Mouse (Mus musculus) midbrain, embryonic 14.5 days (tissue): ENCODE results near the gene Inpp4b. TPM values are rescaled to one million over a fixed set of nuclear protein-coding genes. Genes with fewer than 3 reads are reported as not detected.
A peak's percentile ranks its signal among the peaks of the same experiment; 100 is the strongest.

Experiments
- ATAC-seq: fragments of 200-750 bp; cut with Nextera tagmentation; 2 replicates; pipeline ENCODE4 v1.8.0; 2017; ENCODE audit warnings: moderate number of reproducible peaks, moderate library complexity; ENCODE audit not compliant: low FRiP score, low TSS enrichment
- DNase-seq: peaks from one replicate; pipeline ENCODE4 v3.0.0-alpha.2; 2015
- H3K27ac ChIP-seq: fragments of 300-500 bp; sonication (generic); replicated peaks from 2 replicates; pipeline ENCODE4 v1.5.1; 2014; ENCODE audit warnings: mild to moderate bottlenecking, low read depth, low read length, moderate library complexity
- H3K27me3 ChIP-seq: fragments of 300-500 bp; sonication (generic); 2 replicates; pipeline ENCODE4 v1.6.1; 2014; ENCODE audit warnings: low read length, control low read depth, mixed read lengths; ENCODE audit not compliant: control insufficient read depth, insufficient read depth
- H3K36me3 ChIP-seq: fragments of 300-500 bp; sonication (generic); 2 replicates; pipeline ENCODE4 v1.6.1; 2014; ENCODE audit warnings: low read length, control low read depth; ENCODE audit not compliant: control insufficient read depth, insufficient read depth
- H3K4me1 ChIP-seq: fragments of 300-500 bp; sonication (generic); 2 replicates; pipeline ENCODE4 v1.6.1; 2014; ENCODE audit warnings: mild to moderate bottlenecking, antibody characterized with exemption, low read length, control low read depth; ENCODE audit not compliant: control insufficient read depth, insufficient read depth
- H3K4me2 ChIP-seq: fragments of 300-500 bp; sonication (generic); 2 replicates; pipeline ENCODE4 v1.6.1; 2014; ENCODE audit warnings: mild to moderate bottlenecking, low read length, moderate library complexity
- H3K4me3 ChIP-seq: fragments of 300-500 bp; sonication (generic); replicated peaks from 2 replicates; pipeline ENCODE4 v1.5.1; 2014; ENCODE audit warnings: low read depth, low read length
- H3K9ac ChIP-seq: fragments of 300-500 bp; sonication (generic); replicated peaks from 2 replicates; pipeline ENCODE4 v1.6.1; 2014; ENCODE audit warnings: mild to moderate bottlenecking, low read length, moderate library complexity
- H3K9me3 ChIP-seq: fragments of 300-500 bp; sonication (generic); 2 replicates; pipeline ENCODE4 v1.6.1; 2016; ENCODE audit warnings: low read length, control low read depth, mixed read lengths; ENCODE audit not compliant: control insufficient read depth
- WGBS: fragments of 180-500 bp; shearing (Covaris S2); extraction: QIAGEN DNeasy Blood & Tissue Kit; methylation state at CpG from one replicate; pipeline ENCODE4 v1.1.7; 2014; 5-methylcytosine and 5-hydroxymethylcytosine counted together
- polyA plus RNA-seq: library from polyadenylated mRNA; unstranded; fragments of >200 nt; fragmentation: Nextera tagmentation; extraction: Ambion mirVana; gene quantifications from 2 replicates; pipeline ENCODE4 v1.2.1, GENCODE M21; 2014

Gene Inpp4b
- polyA plus RNA-seq, 1 experiment from 2014 or later: 8.1 TPM

- H3K36me3 ChIP-seq: no peaks in the 10 kb centered on the region
- 90% methylated on average over 6 of the region's 6 CpGs for WGBS
- no peak overlapping the region for H3K27ac ChIP-seq
- H3K27me3 ChIP-seq: no peaks in the 10 kb centered on the region
- no peak overlapping the region for H3K4me2 ChIP-seq
- ATAC-seq (no peak), DNase-seq (no peak)
- H3K9ac ChIP-seq: no peak overlapping the region
- no peaks in the 10 kb centered on the region for H3K4me1 ChIP-seq
- H3K9me3 ChIP-seq: no peaks in the 10 kb centered on the region
- H3K4me3 ChIP-seq: no peak overlapping the region
These were observed 15.8 kb downstream of the Inpp4b start for GRCm38 (mm10) chr8:81358108-81358507.

DNA sequence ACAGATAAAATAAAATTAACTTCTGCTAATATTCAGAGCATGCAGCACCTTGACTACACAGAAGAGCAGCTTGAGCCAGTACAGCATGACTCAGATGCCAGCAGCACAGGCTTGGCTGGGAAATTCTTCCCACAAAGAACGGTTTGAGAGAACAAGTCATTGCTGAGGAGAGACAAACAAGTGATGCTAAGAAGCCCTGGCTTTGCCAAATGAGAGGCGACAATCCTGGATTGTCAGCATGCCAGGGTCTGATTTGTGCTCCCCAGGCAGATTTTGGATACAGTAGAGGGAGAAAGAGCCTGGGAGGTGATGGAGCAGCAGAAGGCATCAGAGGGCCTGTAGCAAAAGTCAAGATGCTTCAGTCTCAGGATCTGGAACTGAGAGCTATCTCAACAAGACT lies 18.2 kb downstream of the Inpp4b start:
- Histone ChIP-seq H3K27me3 (no peaks in the 10 kb centered on the region), H3K36me3 (no peaks in the 10 kb centered on the region), H3K4me1 (no peaks in the 10 kb centered on the region), H3K4me2 (no peak overlapping the region), H3K9ac (no peak overlapping the region), H3K4me3 (no peak overlapping the region), H3K27ac (no peak overlapping the region), H3K9me3 (no peaks in the 10 kb centered on the region)
- ATAC-seq: no peak
- peak; percentile 12 for DNase-seq
- 73% methylated on average over 2 of the region's 2 CpGs for WGBS

DNA sequence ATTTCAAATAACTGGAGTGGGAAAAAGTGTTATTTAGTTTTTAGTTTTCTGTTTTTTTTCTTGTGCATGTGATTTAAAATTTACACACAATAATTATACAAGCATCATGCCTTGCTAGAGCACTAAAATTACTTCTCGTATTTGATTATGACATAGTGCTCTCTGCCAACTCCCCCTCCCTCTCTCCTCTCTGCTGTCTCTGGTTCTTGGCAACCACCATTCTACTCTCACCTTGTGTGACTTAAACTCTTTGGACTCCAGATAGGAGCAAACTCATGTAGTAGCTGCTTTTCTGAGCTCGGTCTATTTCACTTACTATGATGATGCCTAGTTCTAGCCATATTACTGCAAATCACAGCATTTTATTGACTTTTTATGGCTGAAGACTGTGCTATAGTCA lies 18.8 kb downstream of the Inpp4b start:
- Histone ChIP-seq H3K9ac (no peak overlapping the region), H3K27ac (no peak overlapping the region), H3K4me3 (no peak overlapping the region), H3K4me1 (no peaks in the 10 kb centered on the region), H3K36me3 (no peaks in the 10 kb centered on the region), H3K4me2 (no peak overlapping the region), H3K9me3 (no peaks in the 10 kb centered on the region), H3K27me3 (no peaks in the 10 kb centered on the region)
- WGBS: 93% methylated on average over 2 of the region's 2 CpGs
- no peak for DNase-seq
- no peak for ATAC-seq

DNA sequence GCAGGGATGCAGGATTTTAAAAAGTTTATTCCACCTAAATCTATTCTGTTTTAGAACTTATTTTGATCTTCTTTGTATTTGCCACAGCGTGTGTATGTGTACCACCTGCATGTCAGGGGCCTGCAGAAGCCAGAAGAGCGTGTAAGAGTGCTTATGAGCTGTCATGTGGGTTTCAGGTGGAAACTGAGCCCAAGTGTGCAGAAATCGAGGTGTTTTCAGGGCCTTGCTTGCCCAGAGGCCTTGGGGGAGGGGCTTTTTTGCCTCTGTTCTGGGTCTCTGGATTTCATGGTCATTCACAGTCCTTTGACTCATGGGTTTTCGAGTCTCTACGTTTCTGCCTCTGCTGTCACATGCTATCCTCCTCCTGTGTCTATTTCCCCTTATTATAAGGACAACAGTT lies 28.3 kb downstream of the Inpp4b start:
- DNase-seq (no peak), ATAC-seq (no peak)
- 68% methylated on average over 5 of the region's 5 CpGs for WGBS
- Histone ChIP-seq H3K4me3 (no peak overlapping the region), H3K4me1 (no peaks in the 10 kb centered on the region), H3K4me2 (no peak overlapping the region), H3K9ac (no peak overlapping the region), H3K27me3 (no peaks in the 10 kb centered on the region), H3K27ac (no peak overlapping the region), H3K9me3 (no peaks in the 10 kb centered on the region), H3K36me3 (no peaks in the 10 kb centered on the region)

DNA sequence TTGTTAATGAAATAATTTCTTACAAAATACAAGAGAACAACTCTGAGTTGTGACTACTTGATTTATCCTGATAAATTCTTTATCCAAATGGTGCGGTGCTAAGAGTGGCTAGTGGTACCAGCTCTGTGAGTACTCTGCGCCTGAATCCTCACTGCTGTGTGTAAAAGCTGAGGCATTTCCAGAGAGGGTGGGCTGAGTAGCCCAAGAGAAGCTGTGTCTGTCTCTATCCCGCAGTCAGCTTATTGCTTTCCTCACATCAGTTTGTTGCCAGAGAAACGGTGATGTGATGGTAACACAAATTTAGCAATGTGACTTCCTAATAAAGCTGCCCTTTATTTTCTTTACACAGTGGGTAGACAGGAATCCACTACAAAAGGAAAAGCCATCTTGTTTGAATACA lies 29.5 kb downstream of the Inpp4b start:
- Histone ChIP-seq H3K4me3 (no peak overlapping the region), H3K9ac (no peak overlapping the region), H3K27ac (no peak overlapping the region), H3K36me3 (no peaks in the 10 kb centered on the region), H3K4me2 (no peak overlapping the region), H3K4me1 (no peaks in the 10 kb centered on the region), H3K9me3 (no peaks in the 10 kb centered on the region), H3K27me3 (no peaks in the 10 kb centered on the region)
- WGBS: 57% methylated on average over 4 of the region's 4 CpGs
- ATAC-seq (no peak), DNase-seq (no peak)

- H3K4me3 ChIP-seq: no peak overlapping the region
- no peak overlapping the region for H3K27ac ChIP-seq
- no peaks in the 10 kb centered on the region for H3K9me3 ChIP-seq
- ATAC-seq: no peak
- no peak overlapping the region for H3K4me2 ChIP-seq
- H3K4me1 ChIP-seq: no peaks in the 10 kb centered on the region
- no peaks in the 10 kb centered on the region for H3K27me3 ChIP-seq
- H3K36me3 ChIP-seq: no peaks in the 10 kb centered on the region
- WGBS: 89% methylated on average over 4 of the region's 4 CpGs
- H3K9ac ChIP-seq: no peak overlapping the region
- no peak for DNase-seq
These were observed 32.6 kb downstream of the Inpp4b start for GRCm38 (mm10) chr8:81374877-81375475.

DNA sequence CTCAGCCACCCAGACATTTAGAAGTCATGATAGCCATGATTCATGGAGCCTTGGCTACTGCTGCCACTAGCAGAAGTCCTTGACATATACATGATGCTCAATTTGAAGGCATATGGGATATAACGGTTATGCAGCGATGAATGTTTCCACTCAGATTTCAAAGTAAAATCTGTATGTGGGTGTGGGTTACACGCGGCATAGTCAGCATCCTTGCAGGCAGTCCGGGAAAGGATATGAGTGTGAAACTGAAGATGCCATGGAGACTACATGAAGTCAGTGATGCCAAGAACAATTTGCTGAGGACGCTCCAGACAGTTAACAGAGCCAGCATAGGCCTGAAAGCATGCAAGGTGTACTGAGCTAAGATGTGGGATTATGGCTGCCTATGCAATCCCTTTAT lies 46.6 kb downstream of the Inpp4b start:
- Histone ChIP-seq H3K4me1 (no peaks in the 10 kb centered on the region), H3K4me3 (no peak overlapping the region), H3K9ac (no peak overlapping the region), H3K4me2 (no peak overlapping the region), H3K27ac (no peak overlapping the region), H3K9me3 (no peaks in the 10 kb centered on the region), H3K27me3 (no peaks in the 10 kb centered on the region), H3K36me3 (no peaks in the 10 kb centered on the region)
- 92% methylated on average over 6 of the region's 6 CpGs for WGBS
- ATAC-seq (no peak), DNase-seq (no peak)

GRCm38 (mm10) chr8:81399071-81399470 lies 56.7 kb downstream of the Inpp4b start:
- Histone ChIP-seq H3K9ac (no peak overlapping the region), H3K4me2 (no peak overlapping the region), H3K4me1 (no peaks in the 10 kb centered on the region), H3K4me3 (no peak overlapping the region), H3K27me3 (no peaks in the 10 kb centered on the region), H3K27ac (no peak overlapping the region), H3K36me3 (no peaks in the 10 kb centered on the region), H3K9me3 (no peaks in the 10 kb centered on the region)
- DNase-seq (peak; percentile 28), ATAC-seq (no peak)

GRCm38 (mm10) chr8:81399501-81399900 lies 57.1 kb downstream of the Inpp4b start:
- H3K9ac ChIP-seq: no peak overlapping the region
- 87% methylated on average over 4 of the region's 4 CpGs for WGBS
- ATAC-seq: no peak
- DNase-seq: no peak
- no peaks in the 10 kb centered on the region for H3K36me3 ChIP-seq
- H3K27me3 ChIP-seq: no peaks in the 10 kb centered on the region
- H3K4me2 ChIP-seq: no peak overlapping the region
- no peak overlapping the region for H3K27ac ChIP-seq
- no peaks in the 10 kb centered on the region for H3K9me3 ChIP-seq
- no peaks in the 10 kb centered on the region for H3K4me1 ChIP-seq
- H3K4me3 ChIP-seq: no peak overlapping the region
